Mouse (Mus musculus): ENCODE data around the gene Ccdc134. TPM values are rescaled to one million over a fixed set of nuclear protein-coding genes. Genes with fewer than 3 reads are reported as not detected.

Ccdc134 gene
- polyA plus RNA-seq, 1 experiment from 2014 or later, result 11.0 TPM

DNA sequence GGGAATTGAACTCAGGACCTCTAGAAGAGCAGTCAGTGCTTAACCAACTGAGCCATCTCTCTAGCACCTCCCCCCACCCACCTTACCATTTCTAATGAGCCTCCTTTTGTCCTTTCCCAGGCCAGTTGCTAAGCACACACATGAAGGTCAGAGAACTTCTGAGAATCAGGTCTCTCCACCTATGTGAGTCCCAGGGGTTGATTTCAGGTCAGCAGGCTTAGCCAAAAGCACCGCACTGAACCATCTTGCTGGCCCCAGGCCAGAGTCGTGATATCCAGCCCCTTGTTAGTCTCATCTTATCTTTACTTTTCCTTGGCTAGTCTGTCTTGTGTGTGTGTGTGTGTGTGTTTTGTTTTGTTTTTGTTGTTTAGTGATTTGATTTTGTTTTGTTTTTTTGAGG is 17.7 kb downstream of the Ccdc134 start:
- Histone ChIP-seq H3K9me3 (ENCODE audit: control insufficient read depth, low read length) (no peaks in the 10 kb centered on the region), H3K27ac (replicated peaks; ENCODE audit: low read depth, low read length) (peak overlapping the region; percentile 99), H3K4me1 (ENCODE audit: control insufficient read depth, insufficient read depth, low read length) (peaks cover 28% of the 10 kb centered on the region), H3K4me3 (replicated peaks; ENCODE audit: low read depth, low read length) (no peak overlapping the region), H3K27me3 (ENCODE audit: control insufficient read depth, insufficient read depth, low read length) (no peaks in the 10 kb centered on the region), H3K36me3 (ENCODE audit: control insufficient read depth, insufficient read depth, low read length) (peaks cover 10% of the 10 kb centered on the region), H3K9ac (replicated peaks; ENCODE audit: low read length) (no peak overlapping the region), H3K4me2 (ENCODE audit: low read length) (no peak overlapping the region)
- WGBS, result 38% methylated on average over 2 of the region's 2 CpGs
- no peak for ATAC-seq (ENCODE audit: low FRiP score, low TSS enrichment)
- no peak for DNase-seq

DNA sequence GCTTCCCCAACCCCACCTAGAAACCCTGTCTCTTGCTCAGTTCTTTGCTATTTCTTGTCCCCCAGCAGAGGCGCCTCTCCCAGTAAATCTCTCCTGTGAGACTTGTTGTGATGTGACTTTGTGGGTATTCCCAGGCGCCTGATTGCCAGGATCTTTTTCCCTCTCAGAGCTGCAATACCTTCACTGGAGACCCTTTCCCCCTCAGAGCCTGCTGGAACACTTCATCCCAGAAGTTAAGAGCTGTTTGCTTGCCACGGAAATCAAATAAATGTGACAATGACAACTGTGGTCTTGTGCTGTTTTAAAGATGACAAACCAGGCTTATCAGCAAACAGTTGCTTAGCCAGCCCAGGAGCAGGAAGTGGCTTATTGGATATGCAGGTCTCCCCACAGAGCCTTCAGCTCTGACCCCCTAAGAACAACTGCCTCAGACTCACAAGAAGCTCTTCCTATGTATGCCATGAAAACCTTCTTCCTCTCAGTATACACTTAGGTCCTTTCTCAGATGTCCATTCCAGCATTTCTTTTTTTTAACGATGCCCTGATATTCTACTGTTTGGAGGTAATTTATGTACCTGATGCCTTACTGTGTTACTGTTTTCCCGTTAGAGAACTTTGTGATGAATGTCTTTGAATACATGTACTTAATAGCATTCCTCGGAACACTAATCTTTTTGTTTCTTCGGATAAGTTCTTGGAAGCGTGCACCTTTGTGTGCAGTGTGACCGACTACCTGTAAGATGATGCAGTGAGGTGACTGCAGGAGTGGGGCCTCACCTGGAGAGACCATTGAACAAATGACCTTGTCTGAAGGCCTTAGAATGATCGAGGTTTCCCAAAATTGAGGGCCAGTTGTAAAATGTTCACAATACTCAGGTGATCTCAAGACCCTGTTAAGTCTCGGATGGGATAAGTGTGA is 18.4 kb downstream of the Ccdc134 start:
- Histone ChIP-seq H3K4me1 (ENCODE audit: control insufficient read depth, insufficient read depth, low read length) (peaks cover 28% of the 10 kb centered on the region), H3K36me3 (ENCODE audit: control insufficient read depth, insufficient read depth, low read length) (peaks cover 5% of the 10 kb centered on the region; the same call in 1 of the 2 replicates), H3K9me3 (ENCODE audit: control insufficient read depth, low read length) (no peaks in the 10 kb centered on the region), H3K4me2 (ENCODE audit: low read length) (peak overlapping the region; percentile 41), H3K9ac (replicated peaks; ENCODE audit: low read length) (no peak overlapping the region), H3K27ac (replicated peaks; ENCODE audit: low read depth, low read length) (peak overlapping the region; percentile 99), H3K27me3 (ENCODE audit: control insufficient read depth, insufficient read depth, low read length) (no peaks in the 10 kb centered on the region), H3K4me3 (replicated peaks; ENCODE audit: low read depth, low read length) (peak overlapping the region; percentile 81; the same call in 1 of the 2 replicates)
- 14% methylated on average over 11 of the region's 11 CpGs for WGBS
- ATAC-seq (ENCODE audit: low FRiP score, low TSS enrichment) (peak; percentile 19; the same call in 1 of the 2 replicates), DNase-seq (peak; percentile 27)

DNA sequence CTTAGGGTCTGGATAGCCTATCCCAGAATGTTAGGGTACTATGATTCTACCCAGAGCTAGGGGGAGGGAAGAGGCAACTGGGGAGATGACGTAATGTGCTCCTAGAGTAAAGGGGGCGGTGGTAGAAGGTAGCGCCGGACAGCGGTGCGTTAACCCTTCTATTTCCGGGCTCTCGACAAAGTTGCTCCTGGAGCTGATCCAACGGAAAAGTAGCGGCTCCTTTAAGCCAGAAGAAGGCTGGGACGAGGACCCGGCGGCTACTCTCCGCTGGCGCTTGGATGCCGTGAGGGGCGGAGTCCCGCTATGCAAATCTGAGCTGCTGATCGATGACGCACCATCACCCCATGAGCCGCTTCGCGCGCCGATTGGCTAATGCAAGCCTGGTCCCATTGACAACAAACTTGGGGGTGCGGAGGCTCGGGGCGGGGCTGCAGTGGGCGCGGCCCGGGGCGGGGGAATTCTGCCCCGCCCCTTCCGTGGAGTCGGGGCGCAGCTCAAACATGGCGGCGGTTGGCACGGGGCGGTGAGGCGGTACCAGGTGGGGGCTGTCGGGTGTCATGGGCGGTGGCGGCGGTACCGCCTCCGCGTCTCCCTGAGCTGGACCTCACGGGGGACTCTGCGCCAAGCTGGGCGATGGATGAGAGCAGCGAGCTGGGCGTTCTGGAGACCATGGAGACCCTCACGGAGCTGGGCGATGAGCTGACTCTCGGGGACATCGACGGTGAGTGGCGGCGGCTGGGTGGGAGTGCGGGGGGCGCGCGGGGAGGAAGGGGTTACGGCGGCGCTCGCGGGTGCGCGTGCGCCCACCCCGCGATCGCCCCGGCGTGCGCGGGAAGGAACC is 19.3 kb downstream of the Ccdc134 start, which contains the start of gene Srebf2:
Gene Srebf2, plus strand, starts transcription at position 412 of the 841 bp plus-strand sequence.
- H3K4me2 ChIP-seq (ENCODE audit: low read length), result peak within 1 kb of the TSS; percentile 92
- H3K4me3 ChIP-seq (replicated peaks; ENCODE audit: low read depth, low read length), result peak within 1 kb of the TSS; percentile 81
- H3K9me3 ChIP-seq (ENCODE audit: control insufficient read depth, low read length), result no peaks in the 10 kb centered on the region
- DNase-seq (peak; percentile 100), ATAC-seq (ENCODE audit: low FRiP score, low TSS enrichment) (peak; percentile 97)
- no peaks in the 10 kb centered on the region for H3K36me3 ChIP-seq (ENCODE audit: control insufficient read depth, insufficient read depth, low read length)
- H3K4me1 ChIP-seq (ENCODE audit: control insufficient read depth, insufficient read depth, low read length), result peaks cover 28% of the 10 kb centered on the region
- H3K9ac ChIP-seq (replicated peaks; ENCODE audit: low read length), result peak within 1 kb of the TSS; percentile 82
- under 1% methylated on average over 73 of the region's 79 CpGs for WGBS
- no peaks in the 10 kb centered on the region for H3K27me3 ChIP-seq (ENCODE audit: control insufficient read depth, insufficient read depth, low read length)
- H3K27ac ChIP-seq (replicated peaks; ENCODE audit: low read depth, low read length), result peak within 1 kb of the TSS; percentile 99

DNA sequence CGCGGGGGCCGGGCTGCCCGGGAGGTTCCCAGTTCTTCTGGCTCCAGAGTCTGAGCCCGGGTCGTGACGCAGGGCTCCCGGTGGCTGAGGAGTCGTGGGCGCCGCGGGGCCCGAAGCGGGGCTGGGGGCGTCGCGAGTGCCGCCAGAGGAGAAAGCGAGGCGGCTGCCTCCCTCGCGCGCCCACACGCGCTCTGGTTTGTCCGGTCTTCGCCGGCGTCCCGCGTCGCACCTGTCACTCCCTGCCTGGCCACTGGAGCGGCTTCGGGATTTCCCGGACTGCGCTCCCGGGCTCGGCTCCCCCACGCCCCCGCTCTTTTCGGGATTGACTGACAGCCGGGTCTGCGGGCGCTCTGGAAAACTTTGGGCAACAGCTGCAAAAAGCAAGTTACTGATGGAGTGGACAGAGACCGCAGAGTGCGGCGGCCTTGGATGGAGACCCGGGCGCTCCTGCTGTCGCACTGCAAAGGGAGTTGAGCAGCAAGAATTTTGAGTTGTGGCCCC is 19.9 kb downstream of the Ccdc134 start:
- ATAC-seq (ENCODE audit: low FRiP score, low TSS enrichment), result 0 out of 2 replicates have a peak, but pooled peaks have one; percentile 0
- Histone ChIP-seq H3K9me3 (ENCODE audit: control insufficient read depth, low read length) (no peaks in the 10 kb centered on the region), H3K27me3 (ENCODE audit: control insufficient read depth, insufficient read depth, low read length) (no peaks in the 10 kb centered on the region), H3K4me3 (replicated peaks; ENCODE audit: low read depth, low read length) (peak overlapping the region; percentile 81), H3K9ac (replicated peaks; ENCODE audit: low read length) (peak overlapping the region; percentile 82), H3K36me3 (ENCODE audit: control insufficient read depth, insufficient read depth, low read length) (no peaks in the 10 kb centered on the region), H3K4me1 (ENCODE audit: control insufficient read depth, insufficient read depth, low read length) (peaks cover 30% of the 10 kb centered on the region), H3K4me2 (ENCODE audit: low read length) (peak overlapping the region; percentile 92), H3K27ac (replicated peaks; ENCODE audit: low read depth, low read length) (peak overlapping the region; percentile 99)
- under 1% methylated on average over 37 of the region's 50 CpGs for WGBS
- DNase-seq, result no peak

DNA sequence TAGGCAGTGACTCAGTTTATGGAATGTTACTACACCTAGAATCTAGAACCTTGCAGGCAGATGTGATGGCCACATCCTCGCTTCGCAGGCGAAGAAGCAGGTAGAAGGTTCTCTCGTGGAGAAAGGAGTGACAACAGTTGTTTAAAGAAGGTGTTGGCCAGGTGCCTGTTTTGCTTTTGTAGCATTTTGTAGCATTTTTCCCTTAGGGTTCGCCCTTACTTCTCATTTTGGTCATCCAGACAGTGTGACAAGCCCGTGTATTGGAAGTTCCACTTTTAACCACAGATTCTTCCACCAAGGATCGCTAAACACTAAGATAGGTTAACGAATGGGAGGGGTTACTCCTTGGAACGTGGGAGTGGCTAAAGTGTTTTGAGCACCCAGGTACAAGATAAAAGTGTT is 20.8 kb downstream of the Ccdc134 start:
- Histone ChIP-seq H3K9ac (replicated peaks; ENCODE audit: low read length) (peak overlapping the region; percentile 82), H3K27ac (replicated peaks; ENCODE audit: low read depth, low read length) (peak overlapping the region; percentile 99; the same call in 1 of the 2 replicates), H3K9me3 (ENCODE audit: control insufficient read depth, low read length) (no peaks in the 10 kb centered on the region), H3K36me3 (ENCODE audit: control insufficient read depth, insufficient read depth, low read length) (no peaks in the 10 kb centered on the region), H3K27me3 (ENCODE audit: control insufficient read depth, insufficient read depth, low read length) (no peaks in the 10 kb centered on the region), H3K4me3 (replicated peaks; ENCODE audit: low read depth, low read length) (peak overlapping the region; percentile 81), H3K4me1 (ENCODE audit: control insufficient read depth, insufficient read depth, low read length) (peaks cover 35% of the 10 kb centered on the region), H3K4me2 (ENCODE audit: low read length) (peak overlapping the region; percentile 92)
- 23% methylated on average over 9 of the region's 9 CpGs for WGBS
- ATAC-seq (ENCODE audit: low FRiP score, low TSS enrichment), result no peak
- DNase-seq, result no peak

DNA sequence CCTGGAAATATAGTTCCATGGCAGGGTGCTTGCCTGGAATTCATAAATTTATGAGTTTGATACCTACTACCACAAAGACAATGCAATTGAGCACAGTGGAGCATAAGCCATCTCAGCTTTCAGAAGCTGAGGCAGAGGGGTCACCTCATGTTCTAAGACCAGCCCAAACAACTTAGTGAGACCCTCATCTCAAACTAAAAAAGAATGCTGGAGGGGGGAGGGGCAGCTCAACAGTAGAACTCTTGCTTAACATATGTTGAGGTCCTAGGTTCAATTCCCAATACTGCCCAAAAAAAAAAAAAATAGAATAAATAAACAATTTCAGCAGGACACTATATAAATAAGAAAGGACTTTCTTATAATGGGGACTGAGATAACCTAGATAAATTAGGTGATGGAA is 22.3 kb downstream of the Ccdc134 start:
- Histone ChIP-seq H3K9ac (replicated peaks; ENCODE audit: low read length) (no peak overlapping the region), H3K27ac (replicated peaks; ENCODE audit: low read depth, low read length) (no peak overlapping the region), H3K9me3 (ENCODE audit: control insufficient read depth, low read length) (no peaks in the 10 kb centered on the region), H3K4me2 (ENCODE audit: low read length) (peak overlapping the region; percentile 21), H3K4me3 (replicated peaks; ENCODE audit: low read depth, low read length) (no peak overlapping the region), H3K36me3 (ENCODE audit: control insufficient read depth, insufficient read depth, low read length) (no peaks in the 10 kb centered on the region), H3K27me3 (ENCODE audit: control insufficient read depth, insufficient read depth, low read length) (no peaks in the 10 kb centered on the region), H3K4me1 (ENCODE audit: control insufficient read depth, insufficient read depth, low read length) (peaks cover 37% of the 10 kb centered on the region)
- ATAC-seq (ENCODE audit: low FRiP score, low TSS enrichment) (no peak), DNase-seq (no peak)

DNA sequence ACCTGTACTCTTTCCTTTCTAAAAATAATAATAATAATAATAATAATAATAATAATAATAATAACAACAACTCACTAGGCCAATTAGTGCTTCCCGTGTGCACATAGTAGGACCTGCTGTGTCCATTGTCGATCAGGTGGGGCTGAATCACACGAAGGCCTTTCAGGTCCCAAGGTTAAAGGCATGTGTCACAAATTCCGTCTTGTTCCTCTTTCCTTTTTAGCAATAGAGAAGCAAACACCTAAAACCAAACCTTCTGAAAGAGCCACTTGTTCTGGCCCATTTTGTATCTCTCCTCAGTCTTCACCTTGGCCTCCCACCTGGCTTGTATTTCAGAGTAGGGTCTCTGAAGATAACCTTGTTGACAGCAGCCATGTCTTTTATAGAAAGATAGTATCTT is 23.5 kb downstream of the Ccdc134 start:
- no peak overlapping the region for H3K27ac ChIP-seq (replicated peaks; ENCODE audit: low read depth, low read length)
- ATAC-seq (ENCODE audit: low FRiP score, low TSS enrichment) (no peak), DNase-seq (no peak)
- H3K9me3 ChIP-seq (ENCODE audit: control insufficient read depth, low read length), result no peaks in the 10 kb centered on the region
- no peak overlapping the region for H3K9ac ChIP-seq (replicated peaks; ENCODE audit: low read length)
- 94% methylated on average over 4 of the region's 4 CpGs for WGBS
- H3K36me3 ChIP-seq (ENCODE audit: control insufficient read depth, insufficient read depth, low read length), result no peaks in the 10 kb centered on the region
- no peaks in the 10 kb centered on the region for H3K27me3 ChIP-seq (ENCODE audit: control insufficient read depth, insufficient read depth, low read length)
- H3K4me1 ChIP-seq (ENCODE audit: control insufficient read depth, insufficient read depth, low read length), result peaks cover 28% of the 10 kb centered on the region
- no peak overlapping the region for H3K4me3 ChIP-seq (replicated peaks; ENCODE audit: low read depth, low read length)
- no peak overlapping the region for H3K4me2 ChIP-seq (ENCODE audit: low read length)

DNA sequence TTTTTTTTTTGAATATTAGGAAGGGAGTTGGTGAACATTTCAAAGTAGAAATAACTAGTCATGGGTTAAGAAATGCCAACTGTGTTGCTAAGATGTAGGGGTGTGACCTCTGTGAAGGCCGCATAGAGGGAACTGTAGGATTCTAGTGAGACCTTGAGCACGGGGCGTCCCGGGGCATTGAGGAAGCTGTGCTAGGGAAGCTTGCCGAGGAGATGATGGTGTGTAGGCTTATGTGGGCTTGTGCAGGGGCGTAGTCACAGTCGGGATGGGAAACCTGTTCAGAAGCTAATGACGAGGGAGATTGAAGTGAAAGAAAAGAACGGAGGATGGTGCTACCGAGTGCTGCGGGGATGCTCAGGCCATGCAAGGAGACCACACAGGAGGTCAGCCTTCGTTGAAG is 24.3 kb downstream of the Ccdc134 start:
- Histone ChIP-seq H3K4me3 (replicated peaks; ENCODE audit: low read depth, low read length) (no peak overlapping the region), H3K4me1 (ENCODE audit: control insufficient read depth, insufficient read depth, low read length) (peaks cover 24% of the 10 kb centered on the region)

More for the DNA sequence above, 24.3 kb downstream of the Ccdc134 start:
- Histone ChIP-seq H3K4me2 (ENCODE audit: low read length) (no peak overlapping the region), H3K36me3 (ENCODE audit: control insufficient read depth, insufficient read depth, low read length) (no peaks in the 10 kb centered on the region), H3K9ac (replicated peaks; ENCODE audit: low read length) (no peak overlapping the region), H3K27me3 (ENCODE audit: control insufficient read depth, insufficient read depth, low read length) (no peaks in the 10 kb centered on the region), H3K9me3 (ENCODE audit: control insufficient read depth, low read length) (no peaks in the 10 kb centered on the region), H3K27ac (replicated peaks; ENCODE audit: low read depth, low read length) (no peak overlapping the region)
- WGBS, result 89% methylated on average over 12 of the region's 12 CpGs
- DNase-seq (no peak), ATAC-seq (ENCODE audit: low FRiP score, low TSS enrichment) (no peak)

Measured in midbrain, embryonic 14.5 days (tissue).